Mouse (Mus musculus) midbrain, embryonic 13.5 days (tissue): ENCODE measurements around the gene Hist1h3f. TPM values are rescaled to one million over a fixed set of nuclear protein-coding genes. Genes with fewer than 3 reads are reported as not detected.
"Not testable (repeated sequence)": the region's sequence is repeated elsewhere in the genome, so short reads cannot be mapped to it uniquely, and the experiment has no call there.

Experiments used
- ATAC-seq: fragments of 200-750 bp; cut with Nextera tagmentation; 2 replicates; pipeline ENCODE4 v1.8.0; 2017; ENCODE audit warnings: mild to moderate bottlenecking, moderate TSS enrichment, moderate library complexity
- H3K27ac ChIP-seq: fragments of 300-500 bp; sonication (generic); 2 replicates; pipeline ENCODE4 v1.5.1; 2015; ENCODE audit warnings: inconsistent platforms, mild to moderate bottlenecking, moderate library complexity
- H3K27me3 ChIP-seq: fragments of 300-500 bp; sonication (generic); 2 replicates; pipeline ENCODE4 v1.6.1; 2015; ENCODE audit warnings: mild to moderate bottlenecking, inconsistent platforms
- H3K36me3 ChIP-seq: fragments of 300-500 bp; sonication (generic); 2 replicates; pipeline ENCODE4 v1.6.1; 2015; ENCODE audit warnings: mild to moderate bottlenecking, inconsistent platforms
- H3K4me1 ChIP-seq: fragments of 300-500 bp; sonication (generic); replicated peaks from 2 replicates; pipeline ENCODE4 v1.6.1; 2015; ENCODE audit warnings: inconsistent platforms
- H3K4me2 ChIP-seq: fragments of 300-500 bp; sonication (generic); replicated peaks from 2 replicates; pipeline ENCODE4 v1.6.1; 2015; ENCODE audit warnings: moderate library complexity, mild to moderate bottlenecking, inconsistent platforms
- H3K4me3 ChIP-seq: fragments of 300-500 bp; sonication (generic); replicated peaks from 2 replicates; pipeline ENCODE4 v1.5.1; 2015; ENCODE audit warnings: mild to moderate bottlenecking, inconsistent platforms
- H3K9ac ChIP-seq: fragments of 300-500 bp; sonication (generic); replicated peaks from 2 replicates; pipeline ENCODE4 v1.6.1; 2015; ENCODE audit warnings: mild to moderate bottlenecking, inconsistent platforms
- H3K9me3 ChIP-seq: fragments of 300-500 bp; sonication (generic); 2 replicates; pipeline ENCODE4 v1.6.1; 2016; ENCODE audit warnings: mild to moderate bottlenecking, inconsistent platforms
- WGBS: fragments of 180-500 bp; shearing (Covaris S2); methylation state at CpG from one replicate; pipeline ENCODE4 v1.1.7; 2015; 5-methylcytosine and 5-hydroxymethylcytosine counted together
- polyA plus RNA-seq: library from polyadenylated mRNA; unstranded; fragments of >200 nt; fragmentation: Nextera tagmentation; extraction: Ambion mirVana; gene quantifications from 2 replicates; pipeline ENCODE4 v1.2.1, GENCODE M21; 2015

Hist1h3f gene
- polyA plus RNA-seq, 1 experiment from 2014 or later = 0.75 TPM

GRCm38 (mm10) chr13:23533560-23534367 is 10.1 kb upstream of the Hist1h3f start, which contains the start of gene Hist1h2af:
Hist1h2af (plus strand) TSS chr13:23533906.
- Histone ChIP-seq H3K27ac (peak within 1 kb of the TSS; percentile 98), H3K9ac (peak within 1 kb of the TSS; percentile 54), H3K4me1 (peaks cover 53% of the 10 kb centered on the region), H3K4me2 (peak within 1 kb of the TSS; percentile 76), H3K4me3 (peak within 1 kb of the TSS; percentile 55)
- H3K36me3 ChIP-seq, H3K27me3 ChIP-seq, H3K9me3 ChIP-seq: not testable (repeated sequence)
- ATAC-seq = peak; percentile 49; the same call in 1 of the 2 replicates
- 0% methylated on average over 25 of the region's 53 CpGs for WGBS

- H3K4me3 ChIP-seq = peak overlapping the region; percentile 55
- H3K27ac ChIP-seq = peak overlapping the region; percentile 72
- peaks cover 47% of the 10 kb centered on the region for H3K4me1 ChIP-seq
- H3K27me3 ChIP-seq = no peaks in the 10 kb centered on the region
- no peaks in the 10 kb centered on the region for H3K36me3 ChIP-seq
- WGBS = under 1% methylated on average over 15 of the region's 15 CpGs
- H3K9me3 ChIP-seq = no peaks in the 10 kb centered on the region
- peak overlapping the region; percentile 48 for H3K9ac ChIP-seq
- peak; percentile 0; the same call in 1 of the 2 replicates for ATAC-seq
- H3K4me2 ChIP-seq = peak overlapping the region; percentile 76
These were observed 9.3 kb upstream of the Hist1h3f start for GRCm38 (mm10) chr13:23534368-23535131.

GRCm38 (mm10) chr13:23535137-23536075 is 8.4 kb upstream of the Hist1h3f start, which contains the start of gene Hist1h3g:
Hist1h3g (plus strand) TSS chr13:23535422.
- H3K4me1 ChIP-seq = peaks cover 42% of the 10 kb centered on the region
- H3K4me2 ChIP-seq = peak within 1 kb of the TSS; percentile 76
- peak within 1 kb of the TSS; percentile 55 for H3K4me3 ChIP-seq
- H3K27me3 ChIP-seq, H3K9me3 ChIP-seq, H3K36me3 ChIP-seq: not testable (repeated sequence)
- WGBS = under 1% methylated on average over 48 of the region's 62 CpGs
- peak within 1 kb of the TSS; percentile 59 for H3K9ac ChIP-seq
- H3K27ac ChIP-seq = peak within 1 kb of the TSS; percentile 72
- peak; percentile 91 for ATAC-seq

DNA sequence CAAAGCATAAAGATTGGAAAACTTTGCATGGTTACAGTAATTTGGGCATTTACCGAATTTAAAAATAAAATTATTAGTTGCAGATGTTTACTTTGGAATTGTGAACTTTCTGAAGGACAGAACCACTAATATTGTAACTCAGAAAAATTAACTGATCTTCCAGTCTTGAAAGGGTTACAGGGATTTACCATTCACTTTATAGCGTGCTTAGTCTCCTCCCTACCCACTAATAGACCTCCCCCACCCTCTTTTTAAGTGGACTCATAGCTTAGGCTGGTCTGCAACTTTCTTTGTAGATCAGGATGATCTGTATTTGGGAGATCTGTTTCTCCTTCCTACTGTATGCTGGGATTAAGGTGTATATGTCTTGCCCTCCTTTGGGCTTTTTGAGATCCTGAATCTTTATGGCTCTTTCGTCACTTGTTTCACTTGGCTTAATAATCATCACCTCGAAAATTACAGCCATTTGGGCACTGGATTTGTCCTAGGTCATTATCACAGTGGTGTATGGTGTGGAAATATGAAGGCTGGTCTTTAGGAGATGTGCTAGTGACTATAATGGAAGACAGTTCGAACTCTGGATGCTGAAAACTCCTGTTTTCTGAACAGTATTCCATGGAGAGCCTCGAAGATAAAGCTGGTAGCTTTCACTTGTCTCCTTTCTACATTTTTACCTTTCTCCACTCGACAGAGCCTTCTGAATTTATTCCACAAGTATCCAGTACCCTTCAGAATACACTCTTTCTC is 7.6 kb upstream of the Hist1h3f start:
- Histone ChIP-seq H3K27me3 (no peaks in the 10 kb centered on the region), H3K36me3 (no peaks in the 10 kb centered on the region), H3K9ac (peak overlapping the region; percentile 59), H3K27ac (no peak overlapping the region), H3K4me3 (peak overlapping the region; percentile 55), H3K4me2 (peak overlapping the region; percentile 76), H3K9me3 (no peaks in the 10 kb centered on the region), H3K4me1 (peaks cover 42% of the 10 kb centered on the region)
- WGBS = 18% methylated on average over 7 of the region's 7 CpGs
- no peak for ATAC-seq

DNA sequence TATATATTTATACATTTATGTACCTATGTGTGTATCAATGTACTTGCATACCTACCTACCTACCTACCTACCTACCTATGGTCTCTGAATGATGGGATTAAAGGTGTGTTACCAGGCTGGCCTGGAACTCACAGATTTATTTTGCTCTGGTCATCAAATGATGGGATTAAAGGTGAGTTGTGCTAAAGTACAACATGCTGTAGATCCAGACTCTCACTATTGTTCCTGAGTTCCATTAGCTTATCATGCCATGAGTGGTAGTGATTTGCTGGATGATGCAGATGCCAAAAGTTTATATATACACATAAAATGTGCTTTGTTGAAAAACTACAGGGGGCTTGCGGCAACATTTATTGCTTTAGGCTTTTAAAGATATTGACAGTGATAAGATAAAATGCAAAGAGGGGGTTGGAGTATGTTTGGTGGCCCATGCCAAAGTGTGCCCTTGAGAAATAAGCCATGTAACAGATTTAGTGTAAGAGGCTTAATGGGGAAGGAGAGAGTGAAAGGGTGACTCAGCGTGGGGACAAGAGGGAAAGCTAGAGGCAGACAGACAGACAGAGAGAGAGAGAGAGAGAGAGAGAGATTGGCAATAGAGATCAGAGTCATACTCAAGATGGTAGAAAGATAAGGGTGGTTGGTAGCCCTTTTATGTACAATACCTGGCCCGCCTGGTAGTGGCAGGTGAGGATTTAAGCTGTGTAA is 6.7 kb upstream of the Hist1h3f start:
- ATAC-seq = no peak
- Histone ChIP-seq H3K27ac (no peak overlapping the region), H3K4me2 (peak overlapping the region; percentile 76), H3K9ac (no peak overlapping the region), H3K36me3 (no peaks in the 10 kb centered on the region), H3K9me3 (no peaks in the 10 kb centered on the region), H3K27me3 (no peaks in the 10 kb centered on the region), H3K4me1 (peaks cover 38% of the 10 kb centered on the region), H3K4me3 (no peak overlapping the region; the same call in 1 of the 2 replicates)
- WGBS = 79% methylated on average over 3 of the region's 3 CpGs

- no peak for ATAC-seq
- Histone ChIP-seq H3K27me3 (no peaks in the 10 kb centered on the region), H3K4me3 (no peak overlapping the region), H3K27ac (no peak overlapping the region), H3K36me3 (no peaks in the 10 kb centered on the region), H3K4me1 (peaks cover 33% of the 10 kb centered on the region), H3K9me3 (no peaks in the 10 kb centered on the region), H3K9ac (no peak overlapping the region), H3K4me2 (no peak overlapping the region)
- 75% methylated on average over 5 of the region's 5 CpGs for WGBS
These were observed 5.6 kb upstream of the Hist1h3f start for GRCm38 (mm10) chr13:23538249-23538648.

GRCm38 (mm10) chr13:23539821-23540220 is 4.0 kb upstream of the Hist1h3f start:
- not testable (repeated sequence) for H3K9me3 ChIP-seq, H3K9ac ChIP-seq, H3K36me3 ChIP-seq, H3K27me3 ChIP-seq, H3K4me3 ChIP-seq, ATAC-seq, H3K4me2 ChIP-seq, H3K27ac ChIP-seq
- 70% methylated on average over 1 of the region's 1 CpGs for WGBS
- peaks cover 25% of the 10 kb centered on the region for H3K4me1 ChIP-seq

DNA sequence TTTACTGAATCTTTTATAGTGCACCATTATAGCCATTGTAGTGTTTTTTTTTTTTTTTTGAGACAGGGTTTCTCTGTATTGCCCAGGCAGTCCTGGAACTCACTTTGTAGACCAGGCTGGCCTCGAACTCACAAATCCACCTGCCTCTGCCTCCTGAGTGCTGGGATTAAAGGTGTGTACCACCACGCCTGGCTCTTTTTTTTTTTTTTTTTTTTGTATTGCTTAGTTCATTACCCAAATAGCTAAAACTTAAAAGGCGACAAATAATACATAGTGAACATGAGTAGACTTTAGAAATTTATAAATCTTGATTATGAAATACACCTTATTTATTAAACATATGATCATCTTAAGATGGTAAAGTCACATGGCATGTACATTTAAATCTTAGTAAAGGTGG is 2.4 kb upstream of the Hist1h3f start:
- Histone ChIP-seq H3K9me3 (no peaks in the 10 kb centered on the region), H3K27me3 (no peaks in the 10 kb centered on the region), H3K4me2 (no peak overlapping the region), H3K4me3 (no peak overlapping the region), H3K36me3 (no peaks in the 10 kb centered on the region), H3K4me1 (peaks cover 16% of the 10 kb centered on the region), H3K27ac (no peak overlapping the region), H3K9ac (no peak overlapping the region)
- ATAC-seq = no peak
- WGBS = 90% methylated on average over 3 of the region's 3 CpGs

DNA sequence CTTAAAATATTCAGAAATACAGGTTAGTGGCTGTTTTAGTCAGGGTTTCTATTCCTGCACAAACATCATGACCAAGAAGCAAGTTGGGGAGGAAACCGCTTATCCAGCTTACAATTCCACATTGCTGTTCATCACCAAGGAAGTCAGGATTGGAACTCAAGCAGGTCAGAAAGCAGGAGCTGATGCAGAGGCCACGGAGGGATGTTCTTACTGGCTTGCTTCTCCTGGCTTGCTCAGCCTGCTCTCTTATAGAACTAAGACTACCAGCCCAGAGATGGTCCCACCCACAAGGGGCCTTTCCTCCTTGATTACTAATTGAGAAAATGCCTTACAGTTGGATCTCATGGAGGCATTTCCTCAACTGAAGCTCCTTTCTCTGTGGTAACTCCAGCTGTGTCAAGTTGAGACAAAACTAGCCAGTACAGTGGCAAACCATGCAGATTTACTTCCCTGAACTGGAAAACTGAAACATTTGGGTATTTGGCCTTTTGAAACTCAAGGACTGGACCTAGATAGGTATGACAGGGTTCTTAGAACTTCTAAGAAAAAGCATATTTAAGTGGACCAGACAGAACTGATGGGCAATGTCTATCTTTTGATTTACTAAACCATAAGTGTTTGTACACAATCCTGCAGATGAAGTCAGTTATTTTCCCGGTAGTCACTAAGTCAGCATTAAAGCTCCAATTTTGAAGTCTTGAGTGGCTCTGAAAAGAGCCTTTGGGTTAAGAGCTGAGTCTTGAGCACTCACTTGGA is 1.4 kb upstream of the Hist1h3f start:
- H3K27ac ChIP-seq = peak overlapping the region; percentile 82
- not testable (repeated sequence) for ATAC-seq, H3K4me1 ChIP-seq, H3K36me3 ChIP-seq, H3K27me3 ChIP-seq, H3K9me3 ChIP-seq
- 2% methylated on average over 3 of the region's 3 CpGs for WGBS
- peak overlapping the region; percentile 65 for H3K9ac ChIP-seq
- H3K4me2 ChIP-seq = peak overlapping the region; percentile 72
- peak overlapping the region; percentile 49 for H3K4me3 ChIP-seq

DNA sequence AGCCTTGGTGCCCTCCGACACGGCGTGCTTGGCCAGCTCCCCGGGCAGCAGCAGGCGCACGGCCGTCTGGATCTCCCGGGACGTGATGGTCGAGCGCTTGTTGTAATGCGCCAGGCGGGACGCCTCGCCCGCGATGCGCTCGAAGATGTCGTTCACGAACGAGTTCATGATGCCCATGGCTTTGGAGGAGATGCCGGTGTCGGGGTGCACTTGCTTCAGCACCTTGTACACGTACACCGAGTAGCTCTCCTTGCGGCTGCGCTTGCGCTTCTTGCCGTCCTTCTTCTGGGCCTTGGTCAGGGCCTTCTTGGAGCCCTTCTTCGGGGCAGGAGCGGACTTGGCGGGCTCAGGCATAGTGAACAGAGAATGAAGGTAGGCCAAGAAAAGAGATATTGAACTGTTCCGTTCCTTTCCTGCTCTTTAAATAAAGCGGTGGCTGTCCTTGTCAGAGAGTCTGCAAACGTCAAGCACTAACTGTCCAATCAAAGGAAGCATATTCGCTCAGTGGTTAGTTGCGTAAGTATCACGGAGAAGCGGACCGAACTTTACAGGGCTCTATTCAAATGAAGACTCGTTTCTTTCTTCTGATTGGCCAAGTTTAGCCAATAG is 749 bp upstream of the Hist1h3f start, which contains the start of gene Hist1h2bh:
TSS of gene Hist1h2bh (minus strand) at position 394 of the 609 bp plus-strand sequence.
- H3K4me1 ChIP-seq, H3K36me3 ChIP-seq, H3K27me3 ChIP-seq, H3K9me3 ChIP-seq: not testable (repeated sequence)
- Histone ChIP-seq H3K27ac (peak within 1 kb of the TSS; percentile 83), H3K4me2 (peak within 1 kb of the TSS; percentile 72), H3K4me3 (peak within 1 kb of the TSS; percentile 50), H3K9ac (peak within 1 kb of the TSS; percentile 65)
- peak; percentile 91 for ATAC-seq
- under 1% methylated on average over 37 of the region's 42 CpGs for WGBS
